Mouse (Mus musculus): ENCODE measurements at regions not wholly inside any gene's neighbourhood (a gene's known extent, or its start where the extent isn't known, plus 50 kb on each side); places are given as distances from the start of the nearest gene placed in this dataset.

DNA sequence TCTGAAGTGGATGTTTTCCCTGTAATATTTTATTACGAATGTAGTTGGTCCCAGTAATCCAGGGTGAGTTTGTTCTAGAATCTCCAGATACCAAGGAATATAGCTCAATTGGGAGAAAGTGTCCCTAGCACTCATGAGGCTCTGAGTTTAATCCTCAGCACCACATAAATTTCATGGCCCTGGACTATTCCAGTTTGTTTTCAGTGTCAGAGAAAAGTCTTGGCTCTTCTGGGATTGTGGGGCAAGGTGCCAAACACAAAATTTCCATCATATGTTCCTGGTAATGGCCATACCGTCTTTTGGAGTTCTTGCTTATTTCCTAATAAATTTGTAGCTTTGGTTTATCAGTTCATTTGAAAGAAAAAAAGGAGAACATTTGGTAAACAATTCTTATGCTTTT, 202.9 kb upstream of the Slco3a1 start:
- Histone ChIP-seq H3K4me1 (ENCODE audit: control insufficient read depth, insufficient read depth, low read length) (no peaks in the 10 kb centered on the region), H3K27me3 (ENCODE audit: control insufficient read depth, insufficient read depth, low read length) (no peaks in the 10 kb centered on the region), H3K9ac (replicated peaks; ENCODE audit: low read depth, low read length) (no peak overlapping the region), H3K36me3 (ENCODE audit: control insufficient read depth, insufficient read depth, low read length) (no peaks in the 10 kb centered on the region), H3K9me3 (ENCODE audit: control insufficient read depth, low read depth, low read length) (no peaks in the 10 kb centered on the region), H3K27ac (ENCODE audit: low read length) (no peak overlapping the region), H3K4me2 (replicated peaks; ENCODE audit: low read depth, low read length) (no peak overlapping the region), H3K4me3 (ENCODE audit: low read depth, low read length) (no peak overlapping the region)
- WGBS, result 74% methylated on average over 2 of the region's 2 CpGs
- no peak for ATAC-seq (ENCODE audit: insufficient number of reproducible peaks, insufficient read depth, low FRiP score, low read depth)

DNA sequence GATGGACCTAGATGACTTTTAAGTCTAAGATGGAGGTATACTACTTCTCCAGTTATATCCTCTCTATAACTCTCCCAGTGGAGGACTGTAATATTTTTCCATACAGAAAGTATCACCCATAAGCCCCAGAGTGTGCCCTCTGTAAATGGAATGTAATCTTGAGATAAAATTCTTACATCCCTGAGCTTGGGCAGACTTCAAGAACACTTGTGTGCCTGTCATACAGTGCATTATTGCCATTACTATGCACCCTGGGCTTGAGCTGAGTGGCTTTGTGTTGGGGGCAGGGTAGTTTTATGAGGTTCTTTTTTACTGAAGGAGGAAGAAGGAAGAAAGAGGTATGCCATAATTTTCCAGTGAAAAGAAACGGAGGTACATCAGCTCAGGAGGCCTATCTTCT, 193.1 kb upstream of the Slco3a1 start:
- Histone ChIP-seq H3K27me3 (ENCODE audit: control insufficient read depth, insufficient read depth, low read length) (no peaks in the 10 kb centered on the region), H3K27ac (ENCODE audit: low read length) (no peak overlapping the region)
- WGBS, result 73% methylated on average over 1 of the region's 1 CpGs

DNA sequence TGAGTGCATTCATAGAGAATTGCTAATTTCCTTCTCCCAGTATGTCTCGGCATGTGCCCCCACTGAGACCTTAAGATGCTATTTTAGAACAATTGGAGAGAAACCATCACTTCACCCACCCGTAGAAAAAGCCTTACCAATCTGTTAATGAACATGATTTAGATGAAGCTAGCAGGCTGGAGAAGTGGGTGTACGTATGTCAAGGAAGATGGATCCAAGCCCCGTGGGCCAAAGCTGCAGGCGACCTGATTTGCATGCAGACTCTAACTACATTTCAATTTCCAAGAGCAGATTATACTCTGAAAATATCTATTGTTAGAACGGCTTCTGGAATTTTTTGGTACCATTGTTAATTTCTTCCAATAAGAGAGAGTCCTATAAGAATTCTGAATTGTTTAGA, 180.4 kb upstream of the Slco3a1 start:
- Histone ChIP-seq H3K36me3 (ENCODE audit: control insufficient read depth, insufficient read depth, low read length) (no peaks in the 10 kb centered on the region), H3K27ac (ENCODE audit: low read length) (no peak overlapping the region), H3K4me3 (ENCODE audit: low read depth, low read length) (no peak overlapping the region), H3K27me3 (ENCODE audit: control insufficient read depth, insufficient read depth, low read length) (no peaks in the 10 kb centered on the region), H3K4me1 (ENCODE audit: control insufficient read depth, insufficient read depth, low read length) (no peaks in the 10 kb centered on the region), H3K9ac (replicated peaks; ENCODE audit: low read depth, low read length) (no peak overlapping the region), H3K9me3 (ENCODE audit: control insufficient read depth, low read depth, low read length) (no peaks in the 10 kb centered on the region), H3K4me2 (replicated peaks; ENCODE audit: low read depth, low read length) (no peak overlapping the region)
- 81% methylated on average over 6 of the region's 6 CpGs for WGBS
- no peak for ATAC-seq (ENCODE audit: insufficient number of reproducible peaks, insufficient read depth, low FRiP score, low read depth)

More for the DNA sequence above, 193.1 kb upstream of the Slco3a1 start:
- Histone ChIP-seq H3K4me3 (ENCODE audit: low read depth, low read length) (no peak overlapping the region), H3K9me3 (ENCODE audit: control insufficient read depth, low read depth, low read length) (no peaks in the 10 kb centered on the region), H3K9ac (replicated peaks; ENCODE audit: low read depth, low read length) (no peak overlapping the region), H3K36me3 (ENCODE audit: control insufficient read depth, insufficient read depth, low read length) (no peaks in the 10 kb centered on the region), H3K4me2 (replicated peaks; ENCODE audit: low read depth, low read length) (no peak overlapping the region), H3K4me1 (ENCODE audit: control insufficient read depth, insufficient read depth, low read length) (no peaks in the 10 kb centered on the region)
- ATAC-seq (ENCODE audit: insufficient number of reproducible peaks, insufficient read depth, low FRiP score, low read depth), result no peak

DNA sequence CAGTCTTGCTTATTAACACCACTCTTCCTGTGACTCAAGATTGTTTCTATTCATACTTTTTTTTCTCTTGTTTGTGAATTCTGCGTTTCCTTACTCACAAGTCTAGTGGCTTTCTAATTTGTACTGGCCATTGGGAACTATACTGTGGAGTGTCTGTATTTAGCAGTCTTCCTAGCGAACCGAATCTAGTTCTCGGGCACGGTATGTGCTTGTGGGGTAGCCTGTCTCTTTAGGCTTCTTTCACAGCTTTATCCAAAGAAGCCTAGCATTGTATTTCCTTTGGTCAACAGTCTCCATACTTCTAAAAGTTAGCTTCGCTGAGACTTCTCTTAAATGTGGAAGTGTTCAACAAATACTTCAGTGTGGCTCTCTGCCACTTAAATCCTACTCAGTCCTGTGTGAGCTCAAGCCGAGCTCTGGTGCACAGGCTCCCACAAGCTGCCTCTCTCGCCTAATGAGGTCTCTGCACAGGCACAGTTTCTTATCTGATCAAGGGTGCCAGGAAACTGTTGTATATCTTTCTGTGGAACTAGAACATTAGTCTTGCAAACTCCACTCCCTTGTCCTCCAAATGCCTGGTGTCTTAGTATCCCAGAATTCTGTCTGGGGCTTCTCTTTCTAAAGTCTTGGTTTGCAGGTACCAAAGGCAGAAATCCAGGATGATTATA, 171.9 kb upstream of the Slco3a1 start:
- Histone ChIP-seq H3K9me3 (ENCODE audit: control insufficient read depth, low read depth, low read length) (no peaks in the 10 kb centered on the region), H3K27ac (ENCODE audit: low read length) (no peak overlapping the region), H3K4me2 (replicated peaks; ENCODE audit: low read depth, low read length) (no peak overlapping the region), H3K27me3 (ENCODE audit: control insufficient read depth, insufficient read depth, low read length) (no peaks in the 10 kb centered on the region), H3K36me3 (ENCODE audit: control insufficient read depth, insufficient read depth, low read length) (no peaks in the 10 kb centered on the region), H3K4me1 (ENCODE audit: control insufficient read depth, insufficient read depth, low read length) (no peaks in the 10 kb centered on the region), H3K9ac (replicated peaks; ENCODE audit: low read depth, low read length) (no peak overlapping the region), H3K4me3 (ENCODE audit: low read depth, low read length) (no peak overlapping the region)
- ATAC-seq (ENCODE audit: insufficient number of reproducible peaks, insufficient read depth, low FRiP score, low read depth), result no peak
- 56% methylated on average over 8 of the region's 8 CpGs for WGBS

DNA sequence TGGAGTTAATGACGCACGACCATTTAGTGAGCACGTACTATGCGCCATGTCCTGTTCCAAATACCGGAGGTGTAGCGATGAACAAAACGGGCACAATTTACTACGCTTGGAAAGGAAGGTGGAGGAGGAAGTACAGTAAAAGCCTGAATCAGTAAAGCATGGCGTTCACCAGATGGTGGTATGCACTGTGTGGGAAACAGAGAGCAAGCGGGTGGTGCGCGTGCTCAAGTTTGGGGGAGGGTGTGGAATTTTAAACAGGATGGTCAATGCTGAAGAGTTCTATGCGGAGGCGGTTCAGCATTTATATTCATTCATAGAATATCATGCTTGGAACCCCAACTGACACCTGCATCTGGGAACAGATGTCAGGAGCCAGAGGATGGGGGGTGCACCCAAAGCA, 164.7 kb upstream of the Slco3a1 start:
- WGBS, result 90% methylated on average over 14 of the region's 14 CpGs
- Histone ChIP-seq H3K27ac (ENCODE audit: low read length) (no peak overlapping the region), H3K36me3 (ENCODE audit: control insufficient read depth, insufficient read depth, low read length) (no peaks in the 10 kb centered on the region), H3K27me3 (ENCODE audit: control insufficient read depth, insufficient read depth, low read length) (no peaks in the 10 kb centered on the region), H3K4me2 (replicated peaks; ENCODE audit: low read depth, low read length) (no peak overlapping the region), H3K9ac (replicated peaks; ENCODE audit: low read depth, low read length) (no peak overlapping the region), H3K4me1 (ENCODE audit: control insufficient read depth, insufficient read depth, low read length) (peaks cover 9% of the 10 kb centered on the region; the same call in 1 of the 2 replicates), H3K4me3 (ENCODE audit: low read depth, low read length) (no peak overlapping the region), H3K9me3 (ENCODE audit: control insufficient read depth, low read depth, low read length) (no peaks in the 10 kb centered on the region)
- no peak for ATAC-seq (ENCODE audit: insufficient number of reproducible peaks, insufficient read depth, low FRiP score, low read depth)

DNA sequence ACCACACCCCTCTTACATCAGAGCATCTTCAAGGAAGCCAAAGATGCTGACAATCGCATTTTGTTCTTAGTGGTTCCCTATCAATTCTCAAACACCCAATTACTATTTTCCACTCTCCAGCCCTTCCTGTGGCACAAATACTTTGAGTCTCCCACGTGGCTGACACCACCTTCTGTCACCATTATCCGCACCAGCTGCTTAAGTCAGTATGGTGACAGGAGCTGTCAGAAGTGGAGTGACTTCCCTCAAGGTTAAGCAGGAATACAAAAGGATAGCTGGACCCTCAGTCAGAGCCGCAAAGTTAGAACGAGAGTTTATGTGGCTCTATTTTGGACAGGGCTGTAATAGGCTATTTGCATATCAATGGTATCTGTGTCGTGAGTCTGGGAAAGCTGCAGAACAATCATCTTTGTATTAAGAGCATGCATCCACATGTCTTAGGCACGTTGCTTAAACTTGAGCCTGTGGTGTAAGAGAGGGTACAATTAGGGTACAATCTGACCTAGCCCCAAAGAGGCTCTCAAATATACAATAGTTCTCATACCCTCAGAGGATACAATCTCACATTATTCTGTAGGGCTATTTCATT, 155.5 kb upstream of the Slco3a1 start:
- Histone ChIP-seq H3K27me3 (ENCODE audit: control insufficient read depth, insufficient read depth, low read length) (no peaks in the 10 kb centered on the region), H3K9me3 (ENCODE audit: control insufficient read depth, low read depth, low read length) (no peaks in the 10 kb centered on the region), H3K36me3 (ENCODE audit: control insufficient read depth, insufficient read depth, low read length) (no peaks in the 10 kb centered on the region), H3K9ac (replicated peaks; ENCODE audit: low read depth, low read length) (no peak overlapping the region), H3K4me3 (ENCODE audit: low read depth, low read length) (no peak overlapping the region), H3K27ac (ENCODE audit: low read length) (no peak overlapping the region), H3K4me1 (ENCODE audit: control insufficient read depth, insufficient read depth, low read length) (no peaks in the 10 kb centered on the region), H3K4me2 (replicated peaks; ENCODE audit: low read depth, low read length) (no peak overlapping the region)
- 66% methylated on average over 7 of the region's 7 CpGs for WGBS
- no peak for ATAC-seq (ENCODE audit: insufficient number of reproducible peaks, insufficient read depth, low FRiP score, low read depth)

DNA sequence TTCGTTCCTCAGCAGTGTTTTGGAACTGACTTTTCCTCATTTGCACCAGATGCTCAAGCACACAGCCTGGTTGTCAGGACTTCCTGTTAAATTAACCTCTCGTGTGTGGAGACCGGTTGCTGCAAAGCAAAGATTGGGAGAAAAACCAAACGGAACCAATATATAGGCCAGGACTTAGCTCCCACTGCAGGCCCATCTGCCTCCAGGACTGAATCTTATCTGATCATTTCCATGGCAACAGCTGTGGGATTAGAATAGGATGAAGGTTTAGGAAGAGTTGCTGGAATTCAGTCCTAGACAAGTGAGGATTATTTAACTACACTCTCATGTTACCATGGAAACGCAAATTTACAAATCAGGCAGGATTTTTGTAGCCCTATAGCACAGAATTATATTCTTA, 154.4 kb upstream of the Slco3a1 start:
- no peaks in the 10 kb centered on the region for H3K4me1 ChIP-seq (ENCODE audit: control insufficient read depth, insufficient read depth, low read length)
- H3K36me3 ChIP-seq (ENCODE audit: control insufficient read depth, insufficient read depth, low read length), result no peaks in the 10 kb centered on the region
- no peaks in the 10 kb centered on the region for H3K9me3 ChIP-seq (ENCODE audit: control insufficient read depth, low read depth, low read length)
- H3K4me3 ChIP-seq (ENCODE audit: low read depth, low read length), result no peak overlapping the region
- ATAC-seq (ENCODE audit: insufficient number of reproducible peaks, insufficient read depth, low FRiP score, low read depth), result no peak
- WGBS, result 51% methylated on average over 5 of the region's 5 CpGs
- H3K27ac ChIP-seq (ENCODE audit: low read length), result no peak overlapping the region
- no peaks in the 10 kb centered on the region for H3K27me3 ChIP-seq (ENCODE audit: control insufficient read depth, insufficient read depth, low read length)
- no peak overlapping the region for H3K4me2 ChIP-seq (replicated peaks; ENCODE audit: low read depth, low read length)
- H3K9ac ChIP-seq (replicated peaks; ENCODE audit: low read depth, low read length), result no peak overlapping the region

DNA sequence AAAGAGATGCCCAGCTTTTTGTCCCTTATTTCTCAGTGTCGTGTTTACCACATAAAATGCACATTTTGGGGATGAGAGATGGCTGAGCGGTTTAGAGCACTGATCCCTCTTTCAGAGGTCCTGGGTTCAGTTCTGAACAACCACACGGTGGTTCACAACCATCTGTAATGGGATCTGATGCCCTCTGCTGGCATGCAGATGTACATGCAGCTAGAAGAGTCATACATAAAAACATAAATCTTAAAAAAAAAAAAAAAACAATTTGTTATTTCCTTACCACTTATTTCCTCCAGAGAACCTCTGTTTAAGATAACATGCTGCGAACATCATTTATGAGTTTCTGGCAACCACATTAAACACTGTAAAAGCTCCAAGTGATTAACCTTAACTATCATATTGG, 149.0 kb upstream of the Slco3a1 start:
- Histone ChIP-seq H3K27ac (ENCODE audit: low read length) (no peak overlapping the region), H3K9ac (replicated peaks; ENCODE audit: low read depth, low read length) (no peak overlapping the region), H3K4me2 (replicated peaks; ENCODE audit: low read depth, low read length) (no peak overlapping the region), H3K4me3 (ENCODE audit: low read depth, low read length) (no peak overlapping the region), H3K4me1 (ENCODE audit: control insufficient read depth, insufficient read depth, low read length) (no peaks in the 10 kb centered on the region), H3K36me3 (ENCODE audit: control insufficient read depth, insufficient read depth, low read length) (no peaks in the 10 kb centered on the region), H3K27me3 (ENCODE audit: control insufficient read depth, insufficient read depth, low read length) (no peaks in the 10 kb centered on the region), H3K9me3 (ENCODE audit: control insufficient read depth, low read depth, low read length) (no peaks in the 10 kb centered on the region)
- 76% methylated on average over 4 of the region's 4 CpGs for WGBS
- ATAC-seq (ENCODE audit: insufficient number of reproducible peaks, insufficient read depth, low FRiP score, low read depth), result no peak
